Mouse (Mus musculus) ES-Bruce4 (cell line): Measurements from ENCODE around the gene Gm12185. TPM values are rescaled to one million over a fixed set of nuclear protein-coding genes. Genes with fewer than 3 reads are reported as not detected.
"Not testable (repeated sequence)": the region's sequence is repeated elsewhere in the genome, so short reads cannot be mapped to it uniquely, and the experiment has no call there.

Source experiments
- H3K27ac ChIP-seq: 2 replicates; pipeline ENCODE4 v1.5.1; 2012; ENCODE audit warnings: low read length, inconsistent platforms; ENCODE audit not compliant: insufficient read depth
- H3K27me3 ChIP-seq: 2 replicates; pipeline ENCODE4 v1.6.1; 2012; ENCODE audit warnings: mild to moderate bottlenecking, low read length, inconsistent platforms; ENCODE audit not compliant: control insufficient read depth, poor library complexity, insufficient read depth, severe bottlenecking
- H3K36me3 ChIP-seq: 2 replicates; pipeline ENCODE4 v1.6.1; 2012; ENCODE audit warnings: inconsistent platforms, mild to moderate bottlenecking, low read length, moderate library complexity; ENCODE audit not compliant: control insufficient read depth, poor library complexity, insufficient read depth, severe bottlenecking
- H3K4me1 ChIP-seq: one replicate; pipeline ENCODE4 v1.8.1; 2011; ENCODE audit warnings: low read length; ENCODE audit not compliant: control insufficient read depth, insufficient read depth
- H3K4me3 ChIP-seq: 2 replicates; pipeline ENCODE4 v1.5.1; 2011; ENCODE audit warnings: low read depth, mild to moderate bottlenecking, low read length
- H3K9ac ChIP-seq: 2 replicates; pipeline ENCODE4 v1.6.1; 2012; ENCODE audit warnings: low read depth, mild to moderate bottlenecking, inconsistent platforms; ENCODE audit not compliant: poor library complexity, severe bottlenecking
- H3K9me3 ChIP-seq: replicated peaks from 2 replicates; pipeline ENCODE4 v1.6.1; 2012; ENCODE audit warnings: mild to moderate bottlenecking, low read length, inconsistent platforms; ENCODE audit not compliant: control insufficient read depth, poor library complexity, insufficient read depth, severe bottlenecking
- polyA plus RNA-seq: library from polyadenylated mRNA; stranded (reverse); fragments of >200 nt; gene quantifications from 2 replicates; pipeline ENCODE4 v1.2.4, GENCODE M21; 2011; ENCODE audit warnings: low read depth; ENCODE audit not compliant: missing spikeins, insufficient read depth, insufficient read length

The Gm12185 gene
- polyA plus RNA-seq, 1 experiment, result not detected

- not testable (repeated sequence) for H3K27ac ChIP-seq, H3K9ac ChIP-seq, H3K9me3 ChIP-seq, H3K4me1 ChIP-seq, H3K4me3 ChIP-seq, H3K36me3 ChIP-seq, H3K27me3 ChIP-seq
Measured at GRCm38 (mm10) chr11:48980052-48980451, 12.0 kb downstream of the Gm12185 start.

GRCm38 (mm10) chr11:48979251-48979650 is 12.8 kb downstream of the Gm12185 start, which contains the start of gene 9930111J21Rik1:
Gene 9930111J21Rik1, minus strand, starts transcription at chr11:48979398.
- not testable (repeated sequence) for H3K4me1 ChIP-seq, H3K36me3 ChIP-seq, H3K27me3 ChIP-seq, H3K9me3 ChIP-seq, H3K4me3 ChIP-seq, H3K9ac ChIP-seq, H3K27ac ChIP-seq

- H3K9me3 ChIP-seq, H3K4me1 ChIP-seq, H3K27me3 ChIP-seq, H3K4me3 ChIP-seq, H3K27ac ChIP-seq, H3K9ac ChIP-seq, H3K36me3 ChIP-seq: not testable (repeated sequence)
Measured at GRCm38 (mm10) chr11:48978240-48978939, 13.6 kb downstream of the Gm12185 start, which contains the start of gene Olfr56. Gene Olfr56, plus strand, starts transcription at chr11:48978889.

GRCm38 (mm10) chr11:48974686-48975085 is 17.3 kb downstream of the Gm12185 start:
- H3K27me3 ChIP-seq, H3K4me1 ChIP-seq, H3K27ac ChIP-seq, H3K9ac ChIP-seq, H3K9me3 ChIP-seq, H3K4me3 ChIP-seq, H3K36me3 ChIP-seq: not testable (repeated sequence)

GRCm38 (mm10) chr11:48946090-48946489 is 45.9 kb downstream of the Gm12185 start, which contains the start of gene Psme2b:
Gene Psme2b, minus strand, starts transcription at chr11:48946190.
- not testable (repeated sequence) for H3K27me3 ChIP-seq, H3K4me3 ChIP-seq

GRCm38 (mm10) chr11:48939286-48939685 is 52.7 kb downstream of the Gm12185 start:
- not testable (repeated sequence) for H3K9ac ChIP-seq, H3K27ac ChIP-seq, H3K4me3 ChIP-seq, H3K4me1 ChIP-seq, H3K9me3 ChIP-seq, H3K36me3 ChIP-seq, H3K27me3 ChIP-seq

More at GRCm38 (mm10) chr11:48946090-48946489, 45.9 kb downstream of the Gm12185 start, which contains the start of gene Psme2b:
- H3K4me1 ChIP-seq, H3K9ac ChIP-seq, H3K9me3 ChIP-seq, H3K36me3 ChIP-seq, H3K27ac ChIP-seq: not testable (repeated sequence)

GRCm38 (mm10) chr11:48935291-48935690 is 56.7 kb downstream of the Gm12185 start:
- H3K4me1 ChIP-seq, H3K27ac ChIP-seq: not testable (repeated sequence)

GRCm38 (mm10) chr11:48933923-48934322 is 58.1 kb downstream of the Gm12185 start:
- H3K9me3 ChIP-seq, H3K27ac ChIP-seq, H3K36me3 ChIP-seq, H3K4me1 ChIP-seq, H3K27me3 ChIP-seq, H3K9ac ChIP-seq, H3K4me3 ChIP-seq: not testable (repeated sequence)

More at GRCm38 (mm10) chr11:48935291-48935690, 56.7 kb downstream of the Gm12185 start:
- H3K4me3 ChIP-seq, H3K27me3 ChIP-seq, H3K36me3 ChIP-seq, H3K9ac ChIP-seq, H3K9me3 ChIP-seq: not testable (repeated sequence)

GRCm38 (mm10) chr11:48933422-48933821 is 58.6 kb downstream of the Gm12185 start:
- H3K4me3 ChIP-seq, H3K4me1 ChIP-seq, H3K27me3 ChIP-seq, H3K27ac ChIP-seq, H3K9ac ChIP-seq, H3K36me3 ChIP-seq, H3K9me3 ChIP-seq: not testable (repeated sequence)

- H3K9me3 ChIP-seq, H3K27me3 ChIP-seq, H3K4me3 ChIP-seq, H3K9ac ChIP-seq, H3K36me3 ChIP-seq, H3K4me1 ChIP-seq, H3K27ac ChIP-seq: not testable (repeated sequence)
Measured at GRCm38 (mm10) chr11:48928068-48928467, 64.0 kb downstream of the Gm12185 start.
